Mouse (Mus musculus) intestine, embryonic 15.5 days (tissue): ENCODE measurements around the gene Id3. TPM values are rescaled to one million over a fixed set of nuclear protein-coding genes. Genes with fewer than 3 reads are reported as not detected.

ENCODE experiments used
- ATAC-seq: fragments of 200-750 bp; cut with Nextera tagmentation; 2 replicates; pipeline ENCODE4 v1.8.0; 2017; ENCODE audit warnings: moderate TSS enrichment, moderate library complexity
- H3K27ac ChIP-seq: fragments of 300-500 bp; sonication (generic); 2 replicates; pipeline ENCODE4 v1.5.1; 2015; ENCODE audit warnings: mild to moderate bottlenecking, inconsistent platforms
- H3K27me3 ChIP-seq: fragments of 300-500 bp; sonication (generic); replicated peaks from 2 replicates; pipeline ENCODE4 v1.6.1; 2015; ENCODE audit warnings: inconsistent platforms
- H3K36me3 ChIP-seq: fragments of 300-500 bp; sonication (generic); 2 replicates; pipeline ENCODE4 v1.6.1; 2015; ENCODE audit warnings: inconsistent platforms
- H3K4me1 ChIP-seq: fragments of 300-500 bp; sonication (generic); replicated peaks from 2 replicates; pipeline ENCODE4 v1.6.1; 2015; ENCODE audit warnings: inconsistent platforms
- H3K4me2 ChIP-seq: fragments of 300-500 bp; sonication (generic); replicated peaks from 2 replicates; pipeline ENCODE4 v1.6.1; 2015; ENCODE audit warnings: mild to moderate bottlenecking, inconsistent platforms
- H3K4me3 ChIP-seq: fragments of 300-500 bp; sonication (generic); replicated peaks from 2 replicates; pipeline ENCODE4 v1.5.1; 2015; ENCODE audit warnings: inconsistent platforms
- H3K9ac ChIP-seq: fragments of 300-500 bp; sonication (generic); 2 replicates; pipeline ENCODE4 v1.6.1; 2015; ENCODE audit warnings: inconsistent platforms
- H3K9me3 ChIP-seq: fragments of 300-500 bp; sonication (generic); 2 replicates; pipeline ENCODE4 v1.6.1; 2016; ENCODE audit warnings: inconsistent platforms
- WGBS: fragments of 180-500 bp; shearing (Covaris S2); methylation state at CpG from one replicate; pipeline ENCODE4 v1.1.7; 2015; 5-methylcytosine and 5-hydroxymethylcytosine counted together
- polyA plus RNA-seq: library from polyadenylated mRNA; unstranded; fragments of >200 nt; fragmentation: Nextera tagmentation; extraction: Ambion mirVana; gene quantifications from 2 replicates; pipeline ENCODE4 v1.2.1, GENCODE M21; 2015

Gene Id3
- polyA plus RNA-seq, 1 experiment from 2014 or later = 285 TPM

- H3K36me3 ChIP-seq = no peaks in the 10 kb centered on the region
- H3K4me3 ChIP-seq = no peak overlapping the region
- no peaks in the 10 kb centered on the region for H3K9me3 ChIP-seq
- no peak overlapping the region for H3K4me2 ChIP-seq
- no peak overlapping the region for H3K9ac ChIP-seq
- H3K4me1 ChIP-seq = no peaks in the 10 kb centered on the region
- H3K27me3 ChIP-seq = no peaks in the 10 kb centered on the region
- 59% methylated on average over 9 of the region's 9 CpGs for WGBS
- ATAC-seq = no peak
- H3K27ac ChIP-seq = no peak overlapping the region
Observed at GRCm38 (mm10) chr4:136154462-136154861, 11.2 kb downstream of the Id3 start.

GRCm38 (mm10) chr4:136158498-136158897 is 15.2 kb downstream of the Id3 start:
- 74% methylated on average over 6 of the region's 6 CpGs for WGBS
- Histone ChIP-seq H3K27ac (no peak overlapping the region), H3K27me3 (no peaks in the 10 kb centered on the region), H3K36me3 (no peaks in the 10 kb centered on the region), H3K4me1 (peaks cover 7% of the 10 kb centered on the region; the same call in 1 of the 2 replicates), H3K4me2 (no peak overlapping the region), H3K9me3 (no peaks in the 10 kb centered on the region), H3K4me3 (no peak overlapping the region), H3K9ac (no peak overlapping the region)
- ATAC-seq = no peak

GRCm38 (mm10) chr4:136159802-136160397 is 16.6 kb downstream of the Id3 start:
- WGBS = 11% methylated on average over 5 of the region's 5 CpGs
- Histone ChIP-seq H3K27ac (no peak overlapping the region), H3K36me3 (no peaks in the 10 kb centered on the region), H3K27me3 (no peaks in the 10 kb centered on the region), H3K4me3 (no peak overlapping the region), H3K9ac (no peak overlapping the region), H3K4me1 (peaks cover 7% of the 10 kb centered on the region; the same call in 1 of the 2 replicates), H3K9me3 (no peaks in the 10 kb centered on the region), H3K4me2 (no peak overlapping the region)
- peak; percentile 48 for ATAC-seq

- Histone ChIP-seq H3K4me1 (peaks cover 7% of the 10 kb centered on the region; the same call in 1 of the 2 replicates), H3K4me2 (0 out of 2 replicates have a peak overlapping the region, but pooled peaks have one; percentile 2), H3K9me3 (no peaks in the 10 kb centered on the region), H3K9ac (no peak overlapping the region), H3K27me3 (no peaks in the 10 kb centered on the region), H3K27ac (no peak overlapping the region), H3K36me3 (no peaks in the 10 kb centered on the region), H3K4me3 (no peak overlapping the region)
- WGBS = under 1% methylated on average over 11 of the region's 11 CpGs
- peak; percentile 86 for ATAC-seq
Observed at GRCm38 (mm10) chr4:136163448-136163847, 20.2 kb downstream of the Id3 start.

GRCm38 (mm10) chr4:136164981-136165380 is 21.7 kb downstream of the Id3 start:
- H3K4me3 ChIP-seq = no peak overlapping the region
- H3K27me3 ChIP-seq = no peaks in the 10 kb centered on the region
- ATAC-seq = no peak
- H3K9me3 ChIP-seq = no peaks in the 10 kb centered on the region
- no peak overlapping the region for H3K4me2 ChIP-seq
- H3K4me1 ChIP-seq = peaks cover 3% of the 10 kb centered on the region; the same call in 1 of the 2 replicates
- H3K9ac ChIP-seq = no peak overlapping the region
- no peaks in the 10 kb centered on the region for H3K36me3 ChIP-seq
- 80% methylated on average over 8 of the region's 8 CpGs for WGBS
- no peak overlapping the region for H3K27ac ChIP-seq

GRCm38 (mm10) chr4:136167701-136168100 is 24.4 kb downstream of the Id3 start:
- no peak overlapping the region for H3K4me2 ChIP-seq
- no peaks in the 10 kb centered on the region for H3K36me3 ChIP-seq
- no peaks in the 10 kb centered on the region for H3K9me3 ChIP-seq
- H3K4me3 ChIP-seq = no peak overlapping the region
- H3K4me1 ChIP-seq = 0 out of 2 replicates have a peak, but pooled peaks cover 6% of the 10 kb centered on the region
- no peak overlapping the region for H3K9ac ChIP-seq
- 82% methylated on average over 3 of the region's 3 CpGs for WGBS
- no peak for ATAC-seq
- no peaks in the 10 kb centered on the region for H3K27me3 ChIP-seq
- no peak overlapping the region for H3K27ac ChIP-seq

- ATAC-seq = no peak
- Histone ChIP-seq H3K4me1 (peaks cover 24% of the 10 kb centered on the region), H3K27me3 (no peaks in the 10 kb centered on the region), H3K36me3 (no peaks in the 10 kb centered on the region), H3K4me2 (no peak overlapping the region), H3K27ac (no peak overlapping the region), H3K9ac (no peak overlapping the region), H3K9me3 (no peaks in the 10 kb centered on the region), H3K4me3 (no peak overlapping the region)
- 74% methylated on average over 4 of the region's 4 CpGs for WGBS
Observed at GRCm38 (mm10) chr4:136170401-136170800, 27.1 kb downstream of the Id3 start.

GRCm38 (mm10) chr4:136171455-136171854 is 28.2 kb downstream of the Id3 start:
- peak overlapping the region; percentile 60; the same call in 1 of the 2 replicates for H3K9ac ChIP-seq
- H3K4me3 ChIP-seq = peak overlapping the region; percentile 75
- H3K9me3 ChIP-seq = no peaks in the 10 kb centered on the region
- H3K4me1 ChIP-seq = peaks cover 34% of the 10 kb centered on the region
- 38% methylated on average over 12 of the region's 12 CpGs for WGBS
- no peaks in the 10 kb centered on the region for H3K27me3 ChIP-seq
- no peaks in the 10 kb centered on the region for H3K36me3 ChIP-seq
- H3K4me2 ChIP-seq = peak overlapping the region; percentile 97
- H3K27ac ChIP-seq = no peak overlapping the region
- 0 out of 2 replicates have a peak, but pooled peaks have one; percentile 7 for ATAC-seq

- under 1% methylated on average over 35 of the region's 35 CpGs for WGBS
- peak within 1 kb of the TSS; percentile 97 for H3K4me2 ChIP-seq
Observed at GRCm38 (mm10) chr4:136172011-136172541, 28.8 kb downstream of the Id3 start, which contains the start of gene E2f2. Gene E2f2 (plus strand): TSS chr4:136172394.

GRCm38 (mm10) chr4:136172542-136173209 is 29.4 kb downstream of the Id3 start:
- H3K36me3 ChIP-seq = no peaks in the 10 kb centered on the region
- peak overlapping the region; percentile 72 for H3K27ac ChIP-seq
- under 1% methylated on average over 65 of the region's 67 CpGs for WGBS
- peak overlapping the region; percentile 97 for H3K4me2 ChIP-seq
- peak overlapping the region; percentile 65 for H3K9ac ChIP-seq
- ATAC-seq = peak; percentile 19
- H3K9me3 ChIP-seq = no peaks in the 10 kb centered on the region
- peak overlapping the region; percentile 75 for H3K4me3 ChIP-seq
- H3K27me3 ChIP-seq = no peaks in the 10 kb centered on the region
- H3K4me1 ChIP-seq = peaks cover 46% of the 10 kb centered on the region

More at GRCm38 (mm10) chr4:136172011-136172541, 28.8 kb downstream of the Id3 start, which contains the start of gene E2f2:
- H3K4me3 ChIP-seq = peak within 1 kb of the TSS; percentile 75
- ATAC-seq = peak; percentile 63
- H3K4me1 ChIP-seq = peaks cover 40% of the 10 kb centered on the region
- no peaks in the 10 kb centered on the region for H3K36me3 ChIP-seq
- no peaks in the 10 kb centered on the region for H3K27me3 ChIP-seq
- H3K9ac ChIP-seq = peak within 1 kb of the TSS; percentile 65
- H3K9me3 ChIP-seq = no peaks in the 10 kb centered on the region
- H3K27ac ChIP-seq = peak within 1 kb of the TSS; percentile 72

GRCm38 (mm10) chr4:136173210-136173715 is 30.0 kb downstream of the Id3 start:
- peak overlapping the region; percentile 97 for H3K4me2 ChIP-seq
- H3K27ac ChIP-seq = peak overlapping the region; percentile 72
- H3K9me3 ChIP-seq = no peaks in the 10 kb centered on the region
- H3K9ac ChIP-seq = peak overlapping the region; percentile 65
- H3K4me1 ChIP-seq = peaks cover 52% of the 10 kb centered on the region
- H3K27me3 ChIP-seq = no peaks in the 10 kb centered on the region
- H3K36me3 ChIP-seq = no peaks in the 10 kb centered on the region
- H3K4me3 ChIP-seq = peak overlapping the region; percentile 75
- no peak for ATAC-seq
- 6% methylated on average over 14 of the region's 14 CpGs for WGBS
